13 mouse cellular contexts compared by ENCODE assay signal in the genomic region with DNA sequence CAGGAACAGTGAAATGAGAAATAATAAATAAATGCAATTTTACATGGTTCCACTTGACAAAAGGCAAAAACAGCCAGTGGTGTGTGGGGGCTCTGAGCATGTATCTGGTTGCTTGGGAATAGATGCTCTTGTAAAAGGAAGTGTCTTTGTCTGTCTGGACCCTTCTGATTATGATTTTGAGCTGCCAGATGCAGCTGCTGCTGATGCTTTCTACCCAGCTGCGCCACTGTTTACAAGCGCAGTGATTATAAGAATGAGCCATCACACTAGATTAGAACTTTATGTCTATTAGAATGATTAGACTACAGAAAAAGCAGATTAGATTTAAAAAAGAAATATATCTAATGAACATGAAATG.
DNase-seq lines count a peak whose midpoint lies in the region; ATAC-seq lines count a peak whose summit lies in the region.
"Had no signal": no experiment of that assay in that cellular context is flagged by ENCODE, and none has a peak within 500 bp of the region (broad histone marks: within the 10 kb centered on the region; RNA-seq: fewer than 3 reads in every experiment).

No protein-coding gene starts in this region.

- WGBS in forebrain, embryonic 11.5 days = 78% methylated on average over 2 of the region's 2 CpGs
- 91% methylated on average over 2 of the region's 2 CpGs for WGBS in forebrain, embryonic 10.5 days
- 61% methylated on average over 2 of the region's 2 CpGs for WGBS in midbrain, embryonic 13.5 days

- H3K4me2 ChIP-seq in forebrain, embryonic 11.5 days (ENCODE audit: low read depth, low read length, severe bottlenecking) = no peak overlapping the region
- H3K4me2 ChIP-seq in midbrain, embryonic 13.5 days (replicated peaks) = peak overlapping the region; percentile 26; the same call in 1 of the 2 replicates
- H3K4me2 ChIP-seq: heart, embryonic 13.5 days; liver, embryonic 13.5 days had no signal

- DNase-seq in forebrain, embryonic 11.5 days (ENCODE audit: low spot score) = no peak
- no peak for DNase-seq in forebrain, embryonic 10.5 days (ENCODE audit: extremely low spot score, low spot score)
- peak; percentile 5 for DNase-seq in right cerebral cortex, postnatal 25 days
- no peak for DNase-seq in right cerebral cortex, postnatal 4 days
- no peak for DNase-seq in heart, postnatal 14 days
- no peak for DNase-seq in urinary bladder, adult 2 months (ENCODE audit: low spot score)
- DNase-seq in gastrocnemius, postnatal 14 days = no peak
- DNase-seq: adrenal gland, postnatal 14 days; kidney, adult 9 months; liver, embryonic 13.5 days; thymus, postnatal 14 days had no signal

- no peaks in the 10 kb centered on the region for H3K9me3 ChIP-seq in forebrain, embryonic 11.5 days (ENCODE audit: control insufficient read depth, low read length)
- H3K9me3 ChIP-seq in forebrain, embryonic 10.5 days = 0 out of 2 replicates have a peak, but pooled peaks cover 7% of the 10 kb centered on the region
- H3K9me3 ChIP-seq in midbrain, embryonic 13.5 days = no peaks in the 10 kb centered on the region
- H3K9me3 ChIP-seq: heart, embryonic 13.5 days; liver, embryonic 13.5 days had no signal

- H3K9ac ChIP-seq in forebrain, embryonic 11.5 days (ENCODE audit: low read length) = no peak overlapping the region
- no peak overlapping the region for H3K9ac ChIP-seq in midbrain, embryonic 13.5 days (replicated peaks)
- H3K9ac ChIP-seq: heart, embryonic 13.5 days; liver, embryonic 13.5 days had no signal

- no peaks in the 10 kb centered on the region for H3K4me1 ChIP-seq in forebrain, embryonic 11.5 days (replicated peaks; ENCODE audit: control insufficient read depth, insufficient read depth, low read length)
- H3K4me1 ChIP-seq in forebrain, embryonic 10.5 days = no peaks in the 10 kb centered on the region
- H3K4me1 ChIP-seq in midbrain, embryonic 13.5 days (replicated peaks) = no peaks in the 10 kb centered on the region
- H3K4me1 ChIP-seq: heart, embryonic 13.5 days; liver, embryonic 13.5 days had no signal

- peak; percentile 36; the same call in 1 of the 2 replicates for ATAC-seq in forebrain, embryonic 11.5 days (replicated peaks; ENCODE audit: low FRiP score)
- ATAC-seq in midbrain, embryonic 13.5 days = peak; percentile 91

- intact Hi-C loops in heart, postnatal 14 days (cut with DNase I) = no loop called here
- intact Hi-C loops in gastrocnemius, postnatal 14 days (cut with DNase I; ENCODE audit: low total_unique reads) = no loop called here

- no peak overlapping the region for H3K4me3 ChIP-seq in forebrain, embryonic 11.5 days (ENCODE audit: low read depth, low read length)
- no peak overlapping the region for H3K4me3 ChIP-seq in forebrain, embryonic 10.5 days
- H3K4me3 ChIP-seq in midbrain, embryonic 13.5 days (replicated peaks) = no peak overlapping the region
- H3K4me3 ChIP-seq: heart, embryonic 13.5 days; liver, embryonic 13.5 days had no signal

- no peak overlapping the region for H3K27ac ChIP-seq in forebrain, embryonic 11.5 days (ENCODE audit: low read depth, low read length)
- no peak overlapping the region for H3K27ac ChIP-seq in forebrain, embryonic 10.5 days
- peak overlapping the region; percentile 87 for H3K27ac ChIP-seq in midbrain, embryonic 13.5 days
- H3K27ac ChIP-seq: heart, embryonic 13.5 days; liver, embryonic 13.5 days had no signal

- no peaks in the 10 kb centered on the region for H3K36me3 ChIP-seq in forebrain, embryonic 11.5 days (ENCODE audit: control insufficient read depth, insufficient read depth, low read length)
- H3K36me3 ChIP-seq in forebrain, embryonic 10.5 days (replicated peaks) = no peaks in the 10 kb centered on the region
- 0 out of 2 replicates have a peak, but pooled peaks cover 3% of the 10 kb centered on the region for H3K36me3 ChIP-seq in midbrain, embryonic 13.5 days
- H3K36me3 ChIP-seq: heart, embryonic 13.5 days; liver, embryonic 13.5 days had no signal

- H3K27me3 ChIP-seq in forebrain, embryonic 11.5 days (ENCODE audit: control insufficient read depth, insufficient read depth, low read length) = no peaks in the 10 kb centered on the region
- no peaks in the 10 kb centered on the region for H3K27me3 ChIP-seq in forebrain, embryonic 10.5 days (ENCODE audit: poor library complexity, severe bottlenecking)
- no peaks in the 10 kb centered on the region for H3K27me3 ChIP-seq in midbrain, embryonic 13.5 days
- H3K27me3 ChIP-seq: heart, embryonic 13.5 days; liver, embryonic 13.5 days had no signal
